Mouse (Mus musculus) liver, adult (tissue): Measurements from ENCODE around the gene Rabif.

Experiments used
- GATA4 ChIP-seq: IDR thresholded peaks from 2 replicates; pipeline ENCODE4 v1.6.1; 2014; ENCODE audit warnings: mild to moderate bottlenecking, low read length; ENCODE audit not compliant: insufficient replicate concordance

Rabif gene

DNA sequence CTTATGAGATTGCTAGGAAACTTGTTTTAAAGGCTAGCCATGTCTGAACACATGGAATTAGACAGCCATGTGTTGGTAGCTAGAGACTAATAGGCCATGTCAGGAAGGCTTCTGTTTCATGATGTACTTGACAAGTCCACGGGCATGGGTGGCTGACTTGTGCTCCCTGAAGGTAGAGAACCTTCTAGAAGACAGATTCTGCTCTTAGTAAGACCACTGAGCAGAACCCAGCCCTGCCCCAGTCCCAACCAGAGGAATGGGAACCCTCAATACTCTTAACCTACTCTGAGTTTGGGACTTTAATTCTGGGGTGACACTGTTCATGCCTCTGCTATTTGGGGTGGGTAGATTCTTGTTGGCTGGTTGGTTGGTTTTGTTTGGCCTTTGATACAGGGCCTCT is 30.6 kb downstream of the Rabif start:
- TF ChIP-seq GATA4 = no peak

- no peak for TF ChIP-seq GATA4
Measured at GRCm38 (mm10) chr1:134526752-134527151, 32.3 kb downstream of the Rabif start.

- TF ChIP-seq GATA4 = no peak
Measured at GRCm38 (mm10) chr1:134530618-134531017, 36.2 kb downstream of the Rabif start.

DNA sequence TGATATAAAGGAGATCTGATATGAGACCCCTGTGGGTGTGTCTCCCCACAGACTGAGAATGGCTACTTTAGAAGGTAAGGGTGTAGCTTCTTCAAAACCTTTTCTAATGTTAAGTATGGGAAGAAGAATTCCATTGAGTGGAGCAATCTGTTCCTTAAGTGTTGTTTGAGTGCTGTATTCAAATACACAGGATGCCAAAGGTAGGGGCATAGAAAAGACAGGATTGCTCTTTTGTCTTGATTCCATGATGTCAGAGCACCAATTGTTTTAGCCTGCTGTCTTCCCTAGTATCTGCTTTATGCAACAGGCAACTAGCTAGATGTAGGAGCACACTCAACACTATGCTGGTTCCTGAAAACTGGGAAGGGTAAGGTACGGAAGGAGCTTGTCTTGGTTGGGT is 40.6 kb downstream of the Rabif start:
- no peak for TF ChIP-seq GATA4

- TF ChIP-seq GATA4 = no peak
Measured at GRCm38 (mm10) chr1:134535513-134535912, 41.1 kb downstream of the Rabif start.

GRCm38 (mm10) chr1:134540610-134541009 is 46.2 kb downstream of the Rabif start:
- TF ChIP-seq GATA4 = no peak

GRCm38 (mm10) chr1:134548231-134548630 is 53.8 kb downstream of the Rabif start:
- no peak for TF ChIP-seq GATA4

GRCm38 (mm10) chr1:134549632-134550132 is 55.2 kb downstream of the Rabif start, which contains the start of gene Mgat4e:
Gene Mgat4e (minus strand): TSS chr1:134549682.
- no peak for TF ChIP-seq GATA4

- no peak for TF ChIP-seq GATA4
Measured at GRCm38 (mm10) chr1:134551869-134552268, 57.4 kb downstream of the Rabif start.

DNA sequence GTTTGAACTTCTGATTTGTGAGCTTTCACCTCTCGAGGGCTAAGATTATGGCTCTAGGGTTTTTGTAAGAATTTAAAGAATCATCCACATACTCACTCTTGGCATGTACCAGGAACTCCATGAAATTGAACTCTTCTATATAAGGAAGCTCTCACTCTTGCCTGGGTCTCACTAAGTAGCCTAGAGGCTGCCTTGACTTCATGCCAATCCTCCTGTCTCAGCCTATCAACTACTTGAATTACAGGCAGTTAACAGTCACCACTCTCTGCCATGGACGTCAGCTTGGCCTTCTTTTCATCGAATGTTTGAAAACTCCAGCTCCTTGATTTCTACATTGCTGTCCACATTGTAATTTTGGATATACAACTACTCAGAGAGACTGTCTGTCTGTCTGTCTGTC is 57.9 kb downstream of the Rabif start:
- no peak for TF ChIP-seq GATA4

DNA sequence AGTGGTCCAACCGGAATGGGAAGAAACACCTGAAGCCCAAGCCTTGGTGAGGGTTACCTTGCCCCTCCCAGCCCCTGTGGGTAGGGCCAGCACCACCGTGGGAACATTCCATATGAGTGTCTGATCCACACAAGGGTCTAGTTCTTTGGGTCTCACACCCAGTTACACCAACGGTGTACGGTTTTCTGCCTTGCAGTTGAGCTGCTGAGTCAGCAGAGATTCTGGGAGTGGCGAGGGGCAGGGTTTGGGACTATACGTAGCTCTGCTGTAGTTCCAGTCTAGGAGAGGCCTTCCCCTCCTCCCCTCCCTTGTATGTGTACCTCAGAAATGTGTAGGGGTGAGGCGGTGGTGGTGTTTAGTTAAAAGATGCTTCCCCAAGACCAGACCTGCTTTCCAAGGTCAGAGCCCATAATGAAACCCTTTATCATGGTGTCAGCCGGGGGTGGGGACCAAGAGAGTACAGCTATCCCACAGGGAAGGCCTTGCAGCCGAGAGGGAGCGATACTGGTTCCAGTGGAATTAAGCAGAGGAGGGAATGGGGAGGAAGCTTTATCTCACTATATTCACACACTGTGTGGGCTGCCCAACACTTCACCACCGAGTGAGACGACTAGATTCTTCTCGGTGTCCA is 60.9 kb downstream of the Rabif start:
- no peak for TF ChIP-seq GATA4

DNA sequence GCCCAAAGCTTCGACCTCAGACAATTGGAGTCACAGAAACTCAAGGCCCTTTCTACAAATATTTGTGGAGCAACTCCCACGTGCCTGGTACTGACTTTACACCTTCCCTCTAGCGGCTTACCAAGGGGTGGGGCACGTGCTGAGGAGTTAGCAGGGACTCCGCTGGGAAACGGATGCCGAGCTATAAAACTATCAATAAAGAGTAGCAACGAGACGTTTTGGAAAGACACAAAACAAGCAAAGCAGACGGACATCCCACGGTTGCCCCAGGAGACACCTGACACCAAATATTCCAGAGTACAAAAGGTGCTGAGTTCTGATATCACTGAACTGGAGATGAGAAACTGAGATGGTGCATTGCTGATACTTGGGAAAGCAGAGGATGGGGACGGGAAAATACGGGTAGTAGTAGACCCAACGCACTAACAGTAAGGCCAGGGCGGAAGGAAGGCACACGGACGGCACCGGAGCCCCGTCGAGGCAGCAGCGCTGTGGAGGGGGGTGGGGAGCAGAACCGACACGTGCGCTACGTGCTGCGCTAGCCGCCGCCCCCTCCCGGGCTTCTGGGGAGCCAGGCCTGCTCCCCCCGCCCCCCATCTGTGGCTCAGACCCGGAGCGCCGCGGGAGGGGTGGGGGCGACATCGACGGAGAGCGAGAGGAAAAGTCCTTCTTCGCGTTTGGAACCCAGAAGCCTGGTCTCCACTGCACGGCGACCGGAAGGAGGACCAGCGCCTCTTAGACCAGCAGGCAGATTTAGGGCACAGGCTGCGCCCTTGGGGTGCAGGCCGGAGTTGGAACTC is 61.6 kb downstream of the Rabif start:
- TF ChIP-seq GATA4 = no peak

- no peak for TF ChIP-seq GATA4
Measured at GRCm38 (mm10) chr1:134556671-134557218, 62.3 kb downstream of the Rabif start.
